Mouse (Mus musculus) midbrain, embryonic 14.5 days (tissue): ENCODE measurements around the gene Olfr645. TPM values are rescaled to one million over a fixed set of nuclear protein-coding genes. Genes with fewer than 3 reads are reported as not detected.

Experiments used
- ATAC-seq: fragments of 200-750 bp; cut with Nextera tagmentation; 2 replicates; pipeline ENCODE4 v1.8.0; 2017; ENCODE audit warnings: moderate number of reproducible peaks, moderate library complexity; ENCODE audit not compliant: low FRiP score, low TSS enrichment
- DNase-seq: peaks from one replicate; pipeline ENCODE4 v3.0.0-alpha.2; 2015
- H3K27ac ChIP-seq: fragments of 300-500 bp; sonication (generic); replicated peaks from 2 replicates; pipeline ENCODE4 v1.5.1; 2014; ENCODE audit warnings: mild to moderate bottlenecking, low read depth, low read length, moderate library complexity
- H3K27me3 ChIP-seq: fragments of 300-500 bp; sonication (generic); 2 replicates; pipeline ENCODE4 v1.6.1; 2014; ENCODE audit warnings: low read length, control low read depth, mixed read lengths; ENCODE audit not compliant: control insufficient read depth, insufficient read depth
- H3K36me3 ChIP-seq: fragments of 300-500 bp; sonication (generic); 2 replicates; pipeline ENCODE4 v1.6.1; 2014; ENCODE audit warnings: low read length, control low read depth; ENCODE audit not compliant: control insufficient read depth, insufficient read depth
- H3K4me1 ChIP-seq: fragments of 300-500 bp; sonication (generic); 2 replicates; pipeline ENCODE4 v1.6.1; 2014; ENCODE audit warnings: mild to moderate bottlenecking, antibody characterized with exemption, low read length, control low read depth; ENCODE audit not compliant: control insufficient read depth, insufficient read depth
- H3K4me2 ChIP-seq: fragments of 300-500 bp; sonication (generic); 2 replicates; pipeline ENCODE4 v1.6.1; 2014; ENCODE audit warnings: mild to moderate bottlenecking, low read length, moderate library complexity
- H3K4me3 ChIP-seq: fragments of 300-500 bp; sonication (generic); replicated peaks from 2 replicates; pipeline ENCODE4 v1.5.1; 2014; ENCODE audit warnings: low read depth, low read length
- H3K9ac ChIP-seq: fragments of 300-500 bp; sonication (generic); replicated peaks from 2 replicates; pipeline ENCODE4 v1.6.1; 2014; ENCODE audit warnings: mild to moderate bottlenecking, low read length, moderate library complexity
- H3K9me3 ChIP-seq: fragments of 300-500 bp; sonication (generic); 2 replicates; pipeline ENCODE4 v1.6.1; 2016; ENCODE audit warnings: low read length, control low read depth, mixed read lengths; ENCODE audit not compliant: control insufficient read depth
- WGBS: fragments of 180-500 bp; shearing (Covaris S2); extraction: QIAGEN DNeasy Blood & Tissue Kit; methylation state at CpG from one replicate; pipeline ENCODE4 v1.1.7; 2014; 5-methylcytosine and 5-hydroxymethylcytosine counted together
- polyA plus RNA-seq: library from polyadenylated mRNA; unstranded; fragments of >200 nt; fragmentation: Nextera tagmentation; extraction: Ambion mirVana; gene quantifications from 2 replicates; pipeline ENCODE4 v1.2.1, GENCODE M21; 2014

Gene Olfr645
- polyA plus RNA-seq, 1 experiment from 2014 or later, result not detected

DNA sequence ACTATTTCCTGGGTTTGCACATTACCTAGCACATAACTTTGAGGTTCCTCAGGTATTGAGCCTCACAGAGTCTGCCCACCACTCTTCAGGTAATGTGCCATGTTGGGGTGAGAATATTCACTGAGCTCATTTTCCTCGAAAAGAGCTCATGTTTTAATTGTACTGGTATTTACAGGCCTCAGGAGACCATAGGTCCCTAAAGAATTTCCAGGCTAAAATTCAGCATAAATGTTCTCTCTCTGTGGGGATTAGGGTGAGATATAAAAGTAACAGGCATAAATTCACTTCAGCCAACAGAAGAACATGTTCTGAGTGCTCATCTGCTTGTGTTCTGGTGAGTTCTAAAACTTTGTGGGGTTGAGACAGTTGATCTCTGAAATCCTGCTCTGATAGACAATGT is 50.1 kb downstream of the Olfr645 start, which contains the start of gene Olfr641:
Gene Olfr641, plus strand, starts transcription at position 301 of the 400 bp plus-strand sequence.
- H3K4me1 ChIP-seq, result no peaks in the 10 kb centered on the region
- no peak within 1 kb of the TSS for H3K4me3 ChIP-seq
- ATAC-seq (no peak), DNase-seq (no peak)
- H3K27ac ChIP-seq, result no peak within 1 kb of the TSS
- WGBS, result 76% methylated on average over 1 of the region's 1 CpGs
- no peaks in the 10 kb centered on the region for H3K27me3 ChIP-seq
- no peak within 1 kb of the TSS for H3K9ac ChIP-seq
- H3K36me3 ChIP-seq, result no peaks in the 10 kb centered on the region
- H3K4me2 ChIP-seq, result no peak within 1 kb of the TSS
- no peaks in the 10 kb centered on the region for H3K9me3 ChIP-seq

Other genes with a start within 250 kb of the Olfr645 start
- gene Hbb-bh2, start 244.9 kb downstream of the Olfr645 start, polyA plus RNA-seq, result not detected in 2 replicates
- 0.78 and 4.0 TPM in 2 replicates for gene Hbb-bh1, start 242.3 kb downstream of the Olfr645 start, polyA plus RNA-seq
- gene Hbb-y, start 232.2 kb downstream of the Olfr645 start, polyA plus RNA-seq, result 175 and 602 TPM in 2 replicates
- not detected in 2 replicates for gene Olfr66, start 199.2 kb downstream of the Olfr645 start, polyA plus RNA-seq
- gene Olfr64, start 191.0 kb downstream of the Olfr645 start, polyA plus RNA-seq, result not detected in 2 replicates
- not detected in 2 replicates for gene Olfr65, start 182.0 kb downstream of the Olfr645 start, polyA plus RNA-seq
- not detected in 2 replicates for gene Olfr631, start 156.6 kb downstream of the Olfr645 start, polyA plus RNA-seq
- not detected in 2 replicates for gene Olfr632, start 151.1 kb downstream of the Olfr645 start, polyA plus RNA-seq
- gene Olfr633, start 141.0 kb downstream of the Olfr645 start, polyA plus RNA-seq, result not detected in 2 replicates
- gene Olfr635, start 114.3 kb downstream of the Olfr645 start, polyA plus RNA-seq, result not detected in 2 replicates
- not detected in 2 replicates for gene Olfr638, start 86.7 kb downstream of the Olfr645 start, polyA plus RNA-seq
- not detected in 2 replicates for gene Olfr639, start 68.2 kb downstream of the Olfr645 start, polyA plus RNA-seq
- not detected in 2 replicates for gene Olfr640, start 59.9 kb downstream of the Olfr645 start, polyA plus RNA-seq
- not detected in 2 replicates for gene Olfr641, start 50.0 kb downstream of the Olfr645 start, polyA plus RNA-seq
- not detected in 2 replicates for gene Olfr642, start 32.8 kb downstream of the Olfr645 start, polyA plus RNA-seq
- gene 4930516K23Rik, start 24.0 kb downstream of the Olfr645 start, polyA plus RNA-seq, result not detected in 2 replicates
- gene Olfr644, start 13.6 kb downstream of the Olfr645 start, polyA plus RNA-seq, result not detected in 2 replicates
- not detected in 2 replicates for gene Olfr646, start 19.4 kb upstream of the Olfr645 start, polyA plus RNA-seq
- gene Ubqln5, start 44.4 kb upstream of the Olfr645 start, polyA plus RNA-seq, result not detected in 2 replicates
- gene Olfr643, start 51.9 kb upstream of the Olfr645 start, polyA plus RNA-seq, result not detected in 2 replicates
- gene Ubqln3, start 57.8 kb upstream of the Olfr645 start, polyA plus RNA-seq, result not detected in 2 replicates
- gene Ubqlnl, start 65.1 kb upstream of the Olfr645 start, polyA plus RNA-seq, result not detected in 2 replicates
- not detected in 2 replicates for gene Olfm5, start 79.4 kb upstream of the Olfr645 start, polyA plus RNA-seq
- gene Olfr648, start 97.9 kb upstream of the Olfr645 start, polyA plus RNA-seq, result 0.50 and 0.74 TPM in 2 replicates
- gene Olfr649, start 110.5 kb upstream of the Olfr645 start, polyA plus RNA-seq, result not detected in 2 replicates
- gene Trim6, start 133.3 kb upstream of the Olfr645 start, polyA plus RNA-seq, result 0.19 and 0.59 TPM in 2 replicates
- 0.38 and 1.4 TPM in 2 replicates for gene Trim34a, start 159.0 kb upstream of the Olfr645 start, polyA plus RNA-seq
- gene Trim5, start 202.6 kb upstream of the Olfr645 start, polyA plus RNA-seq, result 0.11 TPM in 1 of 2 replicates, not detected in the other
- 1.1 and 1.6 TPM in 2 replicates for gene Trim12a, start 230.0 kb upstream of the Olfr645 start, polyA plus RNA-seq
- not detected in 2 replicates for gene Trim34b, start 244.0 kb upstream of the Olfr645 start, polyA plus RNA-seq